Mouse (Mus musculus) erythroblast, adult 5-6 weeks (primary cell): ENCODE data around the gene Rph3a. TPM values are rescaled to one million over a fixed set of nuclear protein-coding genes. Genes with fewer than 3 reads are reported as not detected.
A peak's percentile ranks its signal among the peaks of the same experiment; 100 is the strongest.
"Not testable (repeated sequence)": the region's sequence is repeated elsewhere in the genome, so short reads cannot be mapped to it uniquely, and the experiment has no call there.

Source experiments
- ATAC-seq: replicated peaks from 2 replicates; pipeline ENCODE4 v1.8.0; 2016; ENCODE audit warnings: moderate number of reproducible peaks, mild to moderate bottlenecking, moderate TSS enrichment, inconsistent platforms; ENCODE audit not compliant: poor library complexity, low FRiP score, severe bottlenecking
- total RNA-seq, 2 experiments: library from RNA; stranded (forward) in 1 of 2; stranded (reverse) in 1 of 2; fragments of 150-400 nt in 1 of 2; fragments of 200-764, 138-1000 nt in 1 of 2; gene quantifications; 2 replicates each; pipeline versions ENCODE4 v1.2.3 to v1.2.4; 2015 to 2017; ENCODE audit warnings: low replicate concordance in 2 of 2

The Rph3a gene
- total RNA-seq, 2 experiments from 2014 or later = not detected

DNA sequence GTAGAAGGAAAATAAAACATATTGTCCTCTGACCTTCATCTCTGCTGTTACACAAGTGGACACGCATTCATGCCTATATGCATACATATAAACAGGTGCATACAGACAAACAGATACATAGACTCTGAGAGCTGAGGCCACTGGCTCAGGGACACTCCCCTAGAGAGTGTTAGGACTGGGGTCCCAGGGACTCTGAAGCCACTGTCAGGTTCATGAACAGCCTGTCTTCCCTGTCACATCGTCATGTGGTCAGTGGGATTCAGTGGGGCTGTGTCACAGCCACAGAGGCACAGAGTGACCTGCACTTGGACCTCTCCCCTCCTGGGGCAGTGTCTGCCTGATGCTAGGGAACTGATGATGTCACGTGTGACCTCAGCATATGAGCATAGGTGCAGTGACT is 89.6 kb downstream of the Rph3a start:
- ATAC-seq = no peak

DNA sequence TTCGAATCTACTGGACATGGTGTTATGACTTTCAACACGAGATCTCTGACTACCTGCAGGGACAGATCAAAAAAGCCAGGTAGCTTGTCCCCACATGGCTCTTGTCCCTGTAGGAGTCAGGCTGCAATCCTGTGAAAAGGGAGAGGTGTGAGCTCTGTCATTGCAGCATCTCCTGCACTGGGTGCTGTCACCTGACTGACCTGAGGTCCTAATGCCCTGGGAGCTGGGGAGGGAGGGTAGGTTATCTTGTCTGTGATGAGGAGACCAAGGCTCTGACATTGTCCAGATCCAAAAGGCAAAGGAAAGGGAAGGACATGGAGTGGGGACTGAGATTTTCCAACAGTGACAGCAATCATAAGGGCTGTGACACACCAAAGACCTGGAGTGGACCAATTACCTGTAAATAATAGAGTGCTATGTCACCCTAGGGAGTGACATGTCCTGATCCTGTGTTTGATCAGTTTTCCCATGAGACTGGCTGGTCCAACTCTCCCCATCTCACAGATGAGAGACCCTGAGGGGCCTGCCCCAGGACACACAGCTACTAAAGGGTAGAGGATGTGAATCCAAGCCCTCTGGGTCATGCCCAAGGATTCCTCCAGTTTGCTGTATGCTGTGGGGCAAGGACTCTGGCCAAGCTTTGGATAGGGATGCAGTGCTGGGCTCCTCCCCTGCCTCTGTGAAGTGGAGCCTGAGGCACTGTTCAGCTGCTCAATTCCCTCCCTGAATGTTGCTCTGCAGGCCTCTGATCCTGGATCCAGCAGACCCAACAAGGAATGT is 90.5 kb downstream of the Rph3a start:
- ATAC-seq = not testable (repeated sequence)

DNA sequence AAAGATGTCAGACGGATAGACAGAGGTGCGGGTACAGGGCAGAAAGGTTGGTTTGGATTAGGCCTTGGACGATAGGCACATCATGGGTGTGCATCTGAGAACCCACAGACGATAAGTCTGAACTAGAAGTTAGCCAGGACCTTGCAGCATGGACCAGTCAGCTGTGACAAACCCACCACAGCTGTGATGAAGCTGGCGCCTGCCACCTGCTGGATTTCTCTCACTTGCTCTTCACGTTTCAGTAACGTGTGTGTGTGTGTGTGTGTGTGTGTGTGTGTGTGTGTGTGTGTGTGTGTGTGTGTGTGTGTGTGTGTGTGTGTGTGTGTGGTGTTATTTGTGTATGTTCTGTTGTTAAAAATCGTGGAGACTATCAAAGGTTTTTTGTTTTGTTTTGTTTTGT is 95.7 kb downstream of the Rph3a start, which contains the start of gene Oas1d:
TSS of gene Oas1d (plus strand) at position 333 of the 400 bp plus-strand sequence.
- ATAC-seq = not testable (repeated sequence)

DNA sequence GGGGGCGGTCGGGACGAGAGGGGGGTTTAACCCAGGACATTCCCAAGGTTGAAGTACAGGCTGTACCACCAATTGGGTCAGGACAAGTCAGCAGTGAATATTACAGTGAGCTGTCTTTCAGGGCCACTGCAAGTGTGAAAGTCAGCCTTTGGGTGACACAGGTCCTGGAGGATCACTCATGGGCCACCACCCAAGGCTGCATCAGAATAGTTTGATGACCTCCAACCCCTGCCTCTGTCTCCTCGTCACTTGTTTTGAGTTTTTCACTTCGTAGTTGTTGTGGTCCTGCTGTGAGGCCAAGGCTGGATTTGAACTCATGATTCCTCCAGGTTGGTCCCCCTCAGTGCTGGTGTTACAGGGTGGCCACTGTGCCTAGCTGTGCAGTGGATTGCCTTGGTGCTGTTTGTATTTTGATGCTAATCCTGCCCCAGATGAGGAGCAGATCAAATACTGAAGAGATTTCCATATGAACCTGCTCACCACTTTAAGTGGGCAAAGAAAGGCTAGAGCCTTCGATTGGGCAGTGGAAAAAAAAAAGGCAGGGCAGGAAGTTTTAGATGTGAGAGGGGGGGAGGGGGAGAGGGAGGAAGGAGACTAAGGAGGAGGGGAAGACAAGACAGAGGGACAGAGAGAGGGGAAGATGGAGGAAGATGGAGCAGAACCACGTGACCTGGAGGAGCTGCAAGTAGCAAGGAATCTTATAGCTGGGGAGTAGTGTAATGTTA is 101.5 kb downstream of the Rph3a start:
- no peak for ATAC-seq

DNA sequence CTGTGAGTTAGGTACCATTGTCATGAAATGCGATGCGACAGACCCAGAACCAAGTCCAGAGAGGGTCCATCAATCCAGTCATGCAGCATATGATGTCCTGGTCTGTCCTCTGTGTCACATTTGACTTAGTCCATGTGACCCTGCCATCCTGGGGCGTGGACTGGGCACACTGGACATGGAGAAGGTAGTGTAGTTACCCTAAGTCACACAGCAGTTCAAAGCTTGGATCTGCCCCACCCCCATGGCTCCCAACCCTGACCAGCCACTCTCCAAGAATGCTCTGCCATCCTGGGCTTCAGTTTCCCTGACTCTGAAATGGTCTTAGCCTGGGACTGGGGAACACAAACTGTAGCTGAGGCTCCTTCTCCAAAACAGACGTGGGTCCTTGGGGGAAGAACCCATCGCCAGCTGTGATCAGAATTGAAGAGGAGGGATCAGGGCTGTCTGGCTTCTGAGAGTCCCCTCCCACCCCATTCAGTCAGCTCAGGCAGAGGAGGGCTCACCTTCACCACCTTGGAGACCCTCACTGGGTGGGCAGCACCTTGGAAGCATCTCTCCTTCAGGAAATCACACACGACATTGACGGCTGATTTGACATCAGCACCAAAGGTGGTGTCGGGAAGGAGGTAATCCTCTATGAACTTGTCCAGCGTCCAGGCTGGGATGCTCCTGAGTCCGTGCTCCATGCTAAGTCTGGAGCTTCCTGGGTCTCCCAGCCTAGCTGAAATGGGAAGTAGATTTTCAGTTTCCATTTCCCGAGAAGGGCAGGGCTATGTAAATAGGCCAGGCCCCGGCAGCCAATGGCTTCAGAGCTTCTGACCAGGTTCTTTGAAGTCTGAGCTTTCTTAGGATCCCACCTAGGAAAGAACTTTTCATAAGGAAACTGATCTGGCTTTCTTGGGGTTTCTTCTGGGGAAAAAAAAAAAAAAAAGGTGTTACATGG is 102.8 kb downstream of the Rph3a start, which contains the start of gene Oas1a:
TSS of gene Oas1a (minus strand) at position 731 of the 943 bp plus-strand sequence.
- 0 out of 2 replicates have a peak, but pooled peaks have one; percentile 30 for ATAC-seq

DNA sequence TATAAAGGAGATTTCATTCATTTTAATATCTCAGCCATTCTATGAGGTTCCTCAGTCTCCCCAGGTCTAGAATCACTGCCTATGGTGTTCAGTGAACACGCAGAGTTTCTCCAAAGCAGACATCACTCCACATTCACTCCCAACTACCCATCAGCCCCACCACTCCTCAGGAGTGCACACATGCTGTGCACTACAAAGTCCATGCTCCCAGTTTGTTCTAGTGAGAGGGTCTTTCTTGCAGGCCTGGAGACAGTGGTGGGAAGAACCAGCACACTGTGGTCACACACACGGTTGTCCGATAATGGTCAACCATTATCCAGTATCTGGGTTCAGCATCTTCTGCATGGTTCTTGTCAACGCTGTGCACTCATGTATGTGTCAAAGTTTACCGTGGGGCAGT is 107.8 kb downstream of the Rph3a start:
- no peak for ATAC-seq

DNA sequence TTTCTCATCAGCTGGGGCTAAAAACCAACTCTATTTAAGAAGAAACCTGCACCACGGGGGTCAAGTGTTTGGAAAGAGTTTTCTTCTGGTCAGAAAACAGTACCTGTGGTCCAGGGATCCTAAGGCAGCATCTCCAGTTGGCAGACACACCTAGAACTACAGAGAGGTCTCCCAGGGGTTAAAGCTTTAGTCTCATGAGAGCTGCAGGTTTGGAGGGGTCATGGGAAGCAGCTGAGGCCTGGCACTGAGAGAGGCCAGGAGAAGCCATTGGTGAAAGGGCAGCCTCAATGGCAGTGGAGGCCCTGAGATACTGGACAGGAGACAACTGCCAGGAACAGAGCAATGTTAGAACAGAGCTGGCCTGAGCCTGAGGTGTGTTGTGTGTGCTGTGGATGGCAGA is 109.2 kb downstream of the Rph3a start:
- no peak for ATAC-seq

DNA sequence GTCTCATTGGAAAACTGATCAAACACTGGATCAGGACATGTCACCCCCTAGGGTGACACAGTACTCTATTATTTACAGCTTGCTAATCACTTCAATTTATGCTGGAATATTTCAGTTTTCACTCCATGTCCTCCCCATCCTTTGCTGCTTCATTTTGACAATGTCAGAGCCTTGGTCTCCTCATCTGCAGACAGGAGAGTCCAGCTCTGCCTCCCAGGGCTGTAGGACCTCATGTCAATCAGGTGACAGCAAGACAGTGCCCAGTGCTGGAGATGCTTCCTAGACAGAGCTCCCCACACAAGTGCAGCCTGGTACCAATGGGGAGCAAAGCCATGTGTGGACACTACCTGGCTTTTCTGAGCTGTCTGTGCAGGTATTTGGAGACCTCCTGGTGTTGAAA is 111.2 kb downstream of the Rph3a start:
- ATAC-seq = no peak

DNA sequence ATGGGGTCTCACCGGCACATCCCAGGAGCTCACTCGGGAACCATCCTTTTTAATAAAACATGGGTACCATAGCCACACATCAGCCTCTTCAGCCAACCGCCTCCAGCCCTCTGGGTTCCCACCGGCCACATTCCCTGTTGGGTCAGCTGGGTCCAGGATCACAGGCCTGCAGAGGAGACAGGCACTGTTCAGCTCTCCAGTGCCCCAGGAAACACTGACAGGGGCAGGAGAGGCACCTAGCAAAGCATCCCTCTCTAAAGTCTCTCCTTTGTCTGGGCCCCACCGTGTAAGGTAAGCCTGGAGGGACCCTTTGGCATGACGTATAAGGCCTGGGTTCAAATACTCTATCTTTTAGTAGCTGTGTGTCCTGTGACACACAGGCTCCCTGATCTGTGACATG is 111.6 kb downstream of the Rph3a start:
- ATAC-seq = no peak

DNA sequence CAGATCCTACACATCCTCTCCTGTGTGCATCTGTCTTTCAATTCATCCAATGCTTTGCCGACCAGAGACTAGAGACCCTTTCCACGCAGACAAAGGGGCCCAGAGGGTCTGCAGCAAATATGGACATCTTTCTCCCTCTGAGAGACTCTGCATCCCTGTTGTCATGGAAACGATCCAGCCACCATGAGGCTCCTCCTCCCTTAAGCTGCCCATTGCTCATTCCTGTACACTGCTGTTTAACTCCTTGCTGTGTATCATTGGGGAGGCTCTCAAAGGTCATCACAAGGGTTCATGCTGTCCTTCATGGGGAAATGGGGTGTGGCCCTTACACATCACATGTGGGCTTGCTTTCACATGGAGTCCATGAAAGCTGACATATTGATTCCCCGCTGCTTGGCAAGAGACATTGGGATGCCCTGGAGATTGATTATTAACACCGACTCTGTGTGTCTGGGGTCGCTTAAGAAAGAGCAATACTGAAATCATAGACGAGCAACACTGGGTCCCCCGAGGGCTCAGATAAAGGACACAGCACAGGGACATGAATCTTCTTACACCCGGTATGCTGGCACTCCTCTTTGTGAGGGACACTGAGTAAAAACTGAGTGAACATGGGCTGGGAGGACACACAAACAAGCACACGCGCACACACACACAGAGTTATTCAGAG is 114.5 kb downstream of the Rph3a start:
- no peak for ATAC-seq

DNA sequence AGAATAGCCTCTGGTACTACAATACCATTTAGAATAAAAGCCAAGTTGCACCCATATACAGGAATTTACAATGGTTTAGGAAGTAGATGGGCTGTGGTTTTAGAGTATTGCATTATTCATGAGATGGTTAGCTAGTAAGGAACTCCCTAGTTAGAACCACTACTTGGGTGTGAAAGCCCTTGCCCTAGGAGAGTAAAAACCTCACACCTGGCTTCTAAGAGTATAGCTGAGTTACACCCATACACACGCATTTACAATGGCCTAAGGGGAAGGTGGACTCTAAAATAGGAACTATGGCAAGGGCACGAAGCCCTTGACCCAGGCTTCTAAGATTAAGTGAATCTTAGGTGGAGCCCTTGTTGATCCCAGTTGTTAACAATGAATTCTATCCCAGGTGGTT is 115.2 kb downstream of the Rph3a start:
- not testable (repeated sequence) for ATAC-seq

DNA sequence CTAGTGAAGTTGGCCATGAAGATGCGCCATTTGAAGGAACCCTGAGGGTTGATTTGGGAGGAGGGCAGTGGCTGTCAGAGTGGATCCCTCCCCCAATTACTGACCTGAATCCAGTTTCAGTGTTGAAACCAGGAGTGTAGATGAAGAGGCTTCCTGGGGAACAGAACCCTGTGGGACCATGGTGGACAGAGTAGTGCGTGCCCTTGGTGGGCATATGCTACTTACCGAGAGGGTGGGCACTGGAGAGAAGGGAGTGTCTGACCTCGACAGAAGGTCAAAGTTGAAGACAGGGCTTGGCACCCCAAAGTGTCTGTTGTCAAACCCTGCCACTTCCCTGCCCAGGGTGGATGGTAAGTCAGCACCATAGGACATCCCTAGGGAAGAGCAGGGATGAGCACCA is 116.0 kb downstream of the Rph3a start:
- ATAC-seq = not testable (repeated sequence)

DNA sequence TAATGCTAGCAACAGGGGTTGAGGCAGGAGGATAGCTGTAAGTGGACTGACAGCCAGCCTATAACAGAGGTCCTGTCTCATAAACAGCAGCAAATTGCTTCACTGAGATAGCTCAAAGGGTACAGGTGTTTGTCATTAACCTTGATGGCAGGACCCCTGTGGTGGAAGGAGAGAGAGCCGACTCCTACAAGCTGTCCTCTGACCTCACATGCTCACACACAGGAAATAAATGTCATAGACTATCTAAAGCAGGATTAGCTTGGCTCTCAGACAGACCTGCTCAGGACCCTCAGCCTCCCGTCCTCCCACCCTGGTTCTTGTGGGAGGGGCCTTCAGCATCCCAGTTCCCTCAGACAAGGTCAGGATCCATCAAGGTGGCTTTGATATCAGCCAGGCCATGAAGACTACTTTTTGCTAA is 117.6 kb downstream of the Rph3a start:
- no peak for ATAC-seq

DNA sequence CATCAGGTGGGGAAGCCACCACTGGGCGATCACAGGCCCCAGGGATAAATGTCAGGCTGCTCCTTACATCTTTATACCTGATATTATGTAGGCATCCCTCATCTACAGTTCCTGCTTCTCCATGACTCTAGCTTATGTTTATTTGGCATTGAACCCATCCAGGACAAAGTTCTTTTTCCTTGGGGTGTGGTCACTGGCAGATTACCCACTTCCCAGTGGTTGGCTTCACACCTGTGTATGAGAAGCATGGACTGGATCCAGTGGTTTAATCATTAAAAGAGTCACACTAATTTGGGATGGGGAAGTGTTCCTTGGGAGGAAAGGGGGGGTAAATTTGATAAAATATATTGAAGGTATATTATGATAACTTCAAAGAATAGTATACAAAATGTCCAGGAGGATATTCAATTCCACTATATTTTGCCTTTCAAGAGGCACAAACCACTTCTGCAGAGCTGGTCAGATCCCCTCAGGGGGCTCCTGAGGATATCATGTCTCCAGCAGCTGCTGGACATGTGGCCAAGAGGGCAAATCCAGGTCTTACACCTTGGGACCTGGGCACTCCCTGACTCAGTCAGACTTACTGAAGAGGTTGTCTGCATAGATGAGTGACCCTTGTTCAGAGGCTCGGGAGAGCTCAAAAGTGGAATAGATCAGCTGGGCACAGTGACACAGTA is 118.2 kb downstream of the Rph3a start:
- ATAC-seq = not testable (repeated sequence)

DNA sequence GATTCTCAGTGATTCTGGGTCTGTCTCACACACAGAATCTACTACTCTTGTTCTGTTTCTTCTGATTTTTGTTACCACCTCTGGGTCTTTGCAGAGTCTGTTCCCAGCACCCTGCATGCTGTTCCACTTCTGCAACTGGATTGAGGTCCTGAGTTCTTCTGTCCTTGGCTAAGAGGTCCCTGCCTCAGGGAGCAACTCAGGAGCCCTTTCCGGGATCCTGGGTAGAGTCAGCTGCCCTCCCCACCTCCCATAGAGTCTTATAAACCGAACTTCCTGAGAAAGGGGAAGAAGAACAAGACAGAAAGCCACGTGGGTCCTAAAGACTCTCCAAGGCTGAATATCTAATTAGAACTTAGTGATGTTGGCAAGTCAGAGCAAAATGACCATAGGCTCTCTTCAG is 118.9 kb downstream of the Rph3a start:
- ATAC-seq = no peak
